Comparison of ENCODE assay signal across 9 mouse cellular contexts in genomic region chr17:26464972-26465371, GRCm38 (mm10). TPM values are rescaled to one million over a fixed set of nuclear protein-coding genes. Genes with fewer than 3 reads are reported as not detected.
A peak's percentile ranks its signal among the peaks of the same experiment; 100 is the strongest.
DNase-seq lines count a peak whose midpoint lies in the region; ATAC-seq and TF ChIP-seq lines count a peak whose summit lies in the region.
"Had no signal": no experiment of that assay in that cellular context is flagged by ENCODE, and none has a peak within 500 bp of the region (broad histone marks: within the 10 kb centered on the region; RNA-seq: fewer than 3 reads in every experiment).

No protein-coding gene starts in this region.

- H3K4me1 ChIP-seq in hindbrain, embryonic 13.5 days (replicated peaks): peaks cover 3% of the 10 kb centered on the region
- H3K4me1 ChIP-seq in hindbrain, postnatal 0 days (ENCODE audit: insufficient read depth, low read length): no peaks in the 10 kb centered on the region
- no peaks in the 10 kb centered on the region for H3K4me1 ChIP-seq in kidney, postnatal 0 days (replicated peaks; ENCODE audit: insufficient read depth, low read length)

- no peak for ATAC-seq in hindbrain, embryonic 13.5 days (ENCODE audit: low FRiP score)
- ATAC-seq in hindbrain, postnatal 0 days: no peak
- peak; percentile 52; the same call in 1 of the 2 replicates for ATAC-seq in kidney, postnatal 0 days (replicated peaks; ENCODE audit: low FRiP score, low read depth)

- H3K36me3 ChIP-seq in hindbrain, embryonic 13.5 days: no peaks in the 10 kb centered on the region
- H3K36me3 ChIP-seq in hindbrain, postnatal 0 days (ENCODE audit: insufficient read depth, low read length): no peaks in the 10 kb centered on the region
- no peaks in the 10 kb centered on the region for H3K36me3 ChIP-seq in kidney, postnatal 0 days (ENCODE audit: insufficient read depth, low read length)

- DNase-seq in hindbrain, postnatal 0 days (ENCODE audit: low spot score): no peak
- peak; percentile 90 for DNase-seq in heart, adult 8-10 months (ENCODE audit: low spot score)
- peak; percentile 79 for DNase-seq in kidney, postnatal 0 days (ENCODE audit: low spot score)
- DNase-seq in lung, postnatal 36 days: peak; percentile 93
- DNase-seq in thymus, postnatal 25 days: no peak
- no peak for DNase-seq in thymus, postnatal 0 days (ENCODE audit: low spot score)
- DNase-seq in cerebellum, adult 18-20 months: no peak
- DNase-seq: cerebellum, postnatal 25 days had no signal

- H3K27ac ChIP-seq in hindbrain, embryonic 13.5 days: no peak overlapping the region; the same call in 1 of the 2 replicates
- H3K27ac ChIP-seq in hindbrain, postnatal 0 days: no peak overlapping the region
- peak overlapping the region; percentile 68 for H3K27ac ChIP-seq in kidney, postnatal 0 days

- no peak overlapping the region for H3K4me2 ChIP-seq in hindbrain, embryonic 13.5 days
- H3K4me2 ChIP-seq in hindbrain, postnatal 0 days (ENCODE audit: low read depth, low read length): no peak overlapping the region
- no peak overlapping the region for H3K4me2 ChIP-seq in kidney, postnatal 0 days (ENCODE audit: low read length)

- WGBS in hindbrain, embryonic 13.5 days: 72% methylated on average over 7 of the region's 7 CpGs
- 67% methylated on average over 7 of the region's 7 CpGs for WGBS in hindbrain, postnatal 0 days
- 60% methylated on average over 7 of the region's 7 CpGs for WGBS in kidney, postnatal 0 days

- 0 out of 2 replicates have a peak overlapping the region, but pooled peaks have one; percentile 2 for H3K9ac ChIP-seq in hindbrain, embryonic 13.5 days
- no peak overlapping the region for H3K9ac ChIP-seq in hindbrain, postnatal 0 days (replicated peaks; ENCODE audit: low read length)
- H3K9ac ChIP-seq in kidney, postnatal 0 days (ENCODE audit: low read depth, low read length): no peak overlapping the region

- H3K27me3 ChIP-seq in hindbrain, embryonic 13.5 days: peaks cover 25% of the 10 kb centered on the region
- H3K27me3 ChIP-seq in hindbrain, postnatal 0 days (ENCODE audit: insufficient read depth, low read length): no peaks in the 10 kb centered on the region
- H3K27me3 ChIP-seq in kidney, postnatal 0 days (ENCODE audit: insufficient read depth, low read length): no peaks in the 10 kb centered on the region

- no peak for TF ChIP-seq CTCF in hindbrain, postnatal 0 days (IDR thresholded peaks at IDR 0.05; ENCODE audit: low read depth)
- TF ChIP-seq CTCF in kidney, postnatal 0 days (IDR thresholded peaks at IDR 0.05; ENCODE audit: low read depth): no peak

- no peak overlapping the region for H3K4me3 ChIP-seq in hindbrain, embryonic 13.5 days
- no peak overlapping the region for H3K4me3 ChIP-seq in hindbrain, postnatal 0 days (ENCODE audit: low read length)
- H3K4me3 ChIP-seq in kidney, postnatal 0 days (replicated peaks; ENCODE audit: low read depth, low read length): no peak overlapping the region

- H3K9me3 ChIP-seq in hindbrain, embryonic 13.5 days: no peaks in the 10 kb centered on the region
- no peaks in the 10 kb centered on the region for H3K9me3 ChIP-seq in hindbrain, postnatal 0 days (ENCODE audit: low read length)
- H3K9me3 ChIP-seq in kidney, postnatal 0 days (replicated peaks; ENCODE audit: low read length): no peaks in the 10 kb centered on the region

RNA-seq across cellular contexts. Expression of gene Neurl1b, which starts 50.3 kb away (rescaled TPM):
- 0.78 and 1.0 TPM in 2 replicates for polyA plus RNA-seq in hindbrain, embryonic 13.5 days (2015; fragmentation: Nextera tagmentation; extraction: Ambion mirVana)
- total RNA-seq in hindbrain, postnatal 0 days (2014; rRNA removed): 60.4 and 67.5 TPM in 2 replicates
- 1.7 and 2.1 TPM in 2 replicates for polyA plus RNA-seq in hindbrain, postnatal 0 days (2015; fragmentation: Nextera tagmentation; extraction: Ambion mirVana)
- 1 to 10 TPM; 3.6 to 5.1 (median 4.4) TPM for total RNA-seq in heart, adult 8-10 months (2022)
- polyA plus RNA-seq in kidney, postnatal 0 days (2015; fragmentation: Nextera tagmentation; extraction: Ambion mirVana): 1.6 and 2.1 TPM in 2 replicates
- 0.39 and 1.3 TPM in 2 replicates for polyA plus RNA-seq in thymus, postnatal 0 days (2015; fragmentation: Nextera tagmentation; extraction: Ambion mirVana)

Comparison
In these comparisons a context has a peak if more than half of its experiments do, and no peak if none do; other contexts are left out.
1. DNase-seq: peak in heart, adult 8-10 months (single experiment), kidney, postnatal 0 days (single experiment) and lung, postnatal 36 days (single experiment); none in hindbrain, postnatal 0 days (single experiment), thymus, postnatal 25 days (single experiment), thymus, postnatal 0 days (single experiment) and cerebellum, adult 18-20 months (0 of 2).